Mouse (Mus musculus): ENCODE data around the gene Fbxl7.

DNA sequence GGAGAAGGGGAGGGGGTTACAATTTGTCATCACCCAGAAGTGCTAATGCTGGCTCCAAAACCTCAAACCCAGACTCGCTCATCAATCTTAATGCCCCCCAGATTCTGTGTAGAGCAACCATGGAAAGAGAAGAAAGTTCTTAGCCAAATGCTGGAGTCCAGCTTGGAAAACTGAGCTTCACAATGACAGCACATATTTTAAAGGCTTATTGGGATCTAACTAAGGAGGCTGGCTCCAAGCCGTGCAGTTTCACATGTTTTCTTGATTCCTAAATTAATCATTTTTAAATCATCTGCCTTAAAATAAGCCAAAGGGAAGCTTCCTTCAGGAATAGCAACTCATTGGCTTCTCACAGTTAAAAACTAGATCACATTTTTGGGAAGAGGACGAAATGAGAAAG lies 82.5 kb downstream of the Fbxl7 start:
- TF ChIP-seq POLR2A (IDR thresholded peaks at IDR 0.05; ENCODE audit: insufficient read depth, low read depth, low read length) (no peak), CTCF (IDR thresholded peaks at IDR 0.05) (no peak), EP300 (IDR thresholded peaks at IDR 0.05; ENCODE audit: insufficient read depth, low read depth, low read length) (no peak)

Data from heart, adult 2 months (tissue).